Mouse (Mus musculus): ENCODE results near the gene Fam126a. TPM values are rescaled to one million over a fixed set of nuclear protein-coding genes. Genes with fewer than 3 reads are reported as not detected.

The Fam126a gene
- polyA plus RNA-seq, 1 experiment from 2014 or later, result 31.2 TPM

DNA sequence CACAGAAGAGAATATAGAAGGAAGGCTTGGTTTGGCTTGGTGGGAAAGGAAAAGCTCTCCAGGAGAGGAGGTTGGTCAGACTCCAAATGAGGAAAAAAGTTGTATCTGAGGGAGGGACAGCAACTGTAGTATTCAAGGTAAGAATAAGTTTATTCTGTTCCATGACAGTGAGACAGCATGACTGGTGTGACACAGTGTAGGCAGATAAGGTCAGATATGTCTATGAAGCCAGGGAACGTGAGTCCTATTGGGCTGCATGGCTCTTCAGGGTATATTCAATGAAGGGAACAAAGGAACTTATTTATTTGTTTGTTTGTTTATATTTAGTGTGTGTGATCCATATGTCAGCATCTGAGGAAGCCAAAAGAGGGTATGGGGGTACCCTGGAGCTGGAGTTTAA is 113.2 kb downstream of the Fam126a start:
- no peaks in the 10 kb centered on the region for H3K36me3 ChIP-seq
- peaks cover 3% of the 10 kb centered on the region; the same call in 1 of the 2 replicates for H3K4me1 ChIP-seq (replicated peaks)
- no peak for ATAC-seq (ENCODE audit: low FRiP score, low read depth)
- H3K27me3 ChIP-seq, result no peaks in the 10 kb centered on the region
- H3K9me3 ChIP-seq, result no peaks in the 10 kb centered on the region
- no peak overlapping the region for H3K4me3 ChIP-seq
- H3K4me2 ChIP-seq, result no peak overlapping the region
- H3K27ac ChIP-seq (replicated peaks), result no peak overlapping the region
- no peak overlapping the region for H3K9ac ChIP-seq
- WGBS, result 93% methylated on average over 1 of the region's 1 CpGs

DNA sequence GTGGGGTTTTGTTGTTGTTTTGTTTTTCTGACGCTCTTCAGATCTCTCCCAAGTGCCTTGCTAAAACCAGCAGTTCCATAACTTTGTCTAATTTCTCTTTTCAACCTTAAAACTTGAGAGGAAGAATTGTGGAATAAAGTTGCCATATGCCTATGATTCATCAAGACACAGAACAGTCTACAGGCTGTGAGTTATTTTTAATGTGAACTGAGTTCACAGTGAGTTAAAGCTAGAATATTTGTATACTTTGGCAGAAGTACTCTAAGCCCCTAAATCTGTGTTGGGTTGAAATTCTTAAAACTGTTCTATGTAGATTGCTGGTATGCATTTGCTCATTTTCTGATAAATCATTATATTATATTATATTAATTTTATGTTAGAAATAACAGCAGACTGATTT is 118.9 kb downstream of the Fam126a start:
- Histone ChIP-seq H3K4me2 (no peak overlapping the region), H3K4me1 (replicated peaks) (no peaks in the 10 kb centered on the region), H3K36me3 (no peaks in the 10 kb centered on the region), H3K27me3 (no peaks in the 10 kb centered on the region), H3K9me3 (no peaks in the 10 kb centered on the region), H3K4me3 (no peak overlapping the region), H3K9ac (no peak overlapping the region), H3K27ac (replicated peaks) (no peak overlapping the region)
- WGBS, result 94% methylated on average over 1 of the region's 1 CpGs
- ATAC-seq (ENCODE audit: low FRiP score, low read depth), result no peak

DNA sequence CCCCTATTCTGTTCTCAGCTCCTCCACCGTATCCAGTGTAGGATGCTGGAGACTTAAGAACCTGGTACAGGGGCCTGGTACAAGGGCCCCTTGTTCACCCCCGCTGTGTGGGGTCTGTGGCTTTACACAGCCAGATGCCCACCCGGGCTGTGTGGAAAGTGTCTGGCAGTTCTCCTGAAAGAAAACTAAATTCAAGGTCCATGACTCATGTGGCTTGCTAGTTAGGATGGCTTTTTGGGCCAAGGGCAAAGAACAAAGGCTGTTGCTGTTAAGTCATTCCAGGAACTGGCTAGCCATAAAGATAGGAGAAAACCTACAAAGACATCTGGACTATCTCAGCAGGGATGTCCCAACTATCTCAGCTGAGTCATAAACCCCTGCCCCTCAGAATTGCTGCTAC is 121.2 kb downstream of the Fam126a start:
- no peak for ATAC-seq (ENCODE audit: low FRiP score, low read depth)
- H3K4me1 ChIP-seq (replicated peaks), result no peaks in the 10 kb centered on the region
- H3K27ac ChIP-seq (replicated peaks), result no peak overlapping the region
- H3K9ac ChIP-seq, result no peak overlapping the region
- WGBS, result 91% methylated on average over 3 of the region's 3 CpGs
- H3K4me2 ChIP-seq, result no peak overlapping the region
- H3K36me3 ChIP-seq, result no peaks in the 10 kb centered on the region
- no peaks in the 10 kb centered on the region for H3K27me3 ChIP-seq
- no peaks in the 10 kb centered on the region for H3K9me3 ChIP-seq
- no peak overlapping the region for H3K4me3 ChIP-seq

DNA sequence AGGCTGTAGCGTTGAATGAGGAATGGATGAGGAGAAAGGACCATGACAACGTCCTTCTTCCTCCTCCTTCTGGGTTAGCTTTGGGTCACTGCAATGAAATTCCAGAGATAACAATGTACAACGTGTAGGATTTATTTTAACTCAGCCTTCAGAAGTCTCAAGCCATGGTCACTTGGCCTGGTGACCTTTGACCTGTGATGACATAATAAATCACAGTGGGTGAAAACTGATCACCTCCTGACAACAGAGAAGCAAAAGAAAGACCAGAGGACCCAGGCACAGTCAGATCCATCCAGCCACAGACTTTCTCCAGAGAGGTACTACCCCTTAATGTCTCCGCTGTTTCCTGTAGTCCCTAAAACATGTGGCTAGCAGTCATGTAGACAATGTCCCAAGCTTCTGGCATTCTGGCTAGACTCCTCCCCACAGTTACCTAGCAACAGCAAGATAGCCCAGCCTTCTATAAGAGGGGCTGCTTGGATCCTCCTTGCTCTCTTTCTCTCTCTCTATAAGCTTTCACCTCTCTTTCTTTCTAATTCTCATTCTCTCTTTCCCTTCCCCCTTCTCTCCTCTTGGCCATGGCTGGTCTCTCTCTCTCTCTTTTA is 121.9 kb downstream of the Fam126a start:
- H3K27me3 ChIP-seq, result no peaks in the 10 kb centered on the region
- ATAC-seq (ENCODE audit: low FRiP score, low read depth), result no peak
- no peaks in the 10 kb centered on the region for H3K36me3 ChIP-seq
- H3K4me1 ChIP-seq (replicated peaks), result no peaks in the 10 kb centered on the region
- H3K4me3 ChIP-seq, result no peak overlapping the region
- WGBS, result 80% methylated on average over 4 of the region's 4 CpGs
- H3K4me2 ChIP-seq, result no peak overlapping the region
- H3K9ac ChIP-seq, result no peak overlapping the region
- H3K9me3 ChIP-seq, result no peaks in the 10 kb centered on the region
- H3K27ac ChIP-seq (replicated peaks), result no peak overlapping the region

DNA sequence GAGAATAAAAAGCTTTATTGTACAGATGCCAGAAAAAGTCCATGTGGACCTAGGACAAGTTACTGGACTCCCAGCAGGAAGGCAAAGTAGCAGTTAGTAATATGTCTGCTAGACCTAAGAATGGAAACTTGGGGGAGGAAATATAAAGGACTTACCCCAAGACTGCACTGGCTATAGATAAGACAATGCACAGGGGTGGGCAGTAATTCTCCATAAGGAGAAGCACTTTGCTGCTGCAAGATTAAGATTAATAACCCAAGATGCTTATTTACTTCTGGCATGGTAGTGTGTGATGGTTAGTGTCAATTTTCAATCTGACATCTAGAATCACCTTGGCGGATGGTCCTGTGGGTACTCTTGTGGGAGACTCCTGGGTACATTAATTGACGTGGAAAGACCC is 128.3 kb downstream of the Fam126a start:
- no peaks in the 10 kb centered on the region for H3K9me3 ChIP-seq
- no peak overlapping the region for H3K4me3 ChIP-seq
- no peak overlapping the region for H3K4me2 ChIP-seq
- no peak for ATAC-seq (ENCODE audit: low FRiP score, low read depth)
- no peak overlapping the region for H3K9ac ChIP-seq
- H3K4me1 ChIP-seq (replicated peaks), result no peaks in the 10 kb centered on the region
- WGBS, result 84% methylated on average over 2 of the region's 2 CpGs
- H3K27ac ChIP-seq (replicated peaks), result no peak overlapping the region
- H3K27me3 ChIP-seq, result no peaks in the 10 kb centered on the region
- H3K36me3 ChIP-seq, result no peaks in the 10 kb centered on the region

DNA sequence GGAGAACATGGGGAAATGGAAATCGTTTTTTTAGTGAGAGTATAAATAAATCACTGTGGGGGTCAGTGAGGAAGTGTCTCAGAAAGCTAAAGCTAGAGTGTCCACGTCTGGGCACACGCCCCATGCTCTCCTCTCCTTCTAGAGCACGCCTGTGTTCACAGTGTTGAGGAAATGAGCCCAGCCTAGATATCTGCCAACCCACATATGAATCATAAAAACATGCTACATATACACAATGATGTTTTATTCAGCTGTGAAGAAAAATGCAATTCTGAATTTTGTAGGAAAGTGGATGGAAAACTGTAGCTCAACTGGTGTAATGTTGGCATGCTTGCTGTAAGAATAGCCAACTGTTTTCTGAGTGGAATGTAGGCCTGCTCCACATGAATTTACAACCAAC is 130.3 kb downstream of the Fam126a start:
- H3K4me3 ChIP-seq, result no peak overlapping the region
- 74% methylated on average over 4 of the region's 4 CpGs for WGBS

DNA sequence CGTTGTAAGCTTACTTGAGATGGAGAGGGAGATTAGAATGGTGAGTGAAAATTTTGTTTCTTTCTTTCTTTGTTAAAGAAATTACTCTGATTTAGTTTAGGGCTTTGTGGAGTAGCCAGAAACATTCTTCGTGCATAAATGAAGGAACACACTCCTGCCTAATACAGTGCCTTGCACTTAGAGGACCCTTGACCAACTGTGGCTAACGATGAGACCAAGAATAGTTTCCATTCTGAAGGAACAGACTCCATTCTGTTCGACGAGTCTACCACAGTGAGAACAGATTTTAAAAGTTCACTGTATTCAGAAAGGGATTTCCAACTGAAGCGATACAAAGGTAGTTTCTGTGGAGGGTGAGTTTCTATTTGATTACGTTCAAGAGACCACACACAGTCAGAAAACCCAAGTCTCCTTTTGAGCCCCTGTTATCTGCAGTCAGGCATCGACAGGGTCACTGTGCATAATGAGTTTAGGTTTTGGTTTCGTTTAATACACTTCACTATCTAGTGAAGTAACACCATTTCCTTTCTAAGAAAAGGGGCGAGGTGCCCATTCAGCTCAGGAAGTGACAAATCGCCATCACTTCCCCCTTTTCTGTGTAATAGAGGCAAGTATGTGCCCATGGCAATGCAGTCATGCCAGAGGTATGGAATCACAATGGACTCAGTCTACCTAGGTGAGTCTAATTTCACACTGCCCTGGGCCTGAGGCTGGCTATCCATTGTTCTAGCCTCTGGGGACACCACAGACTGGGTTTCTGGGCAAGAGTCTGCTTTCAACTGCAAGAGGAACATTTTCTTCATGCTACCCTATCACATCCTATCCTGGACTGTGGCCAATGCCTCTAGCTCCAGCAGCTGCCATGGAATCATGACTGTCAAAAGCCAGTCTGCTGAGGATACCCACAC is 136.4 kb downstream of the Fam126a start:
- Histone ChIP-seq H3K9me3 (no peaks in the 10 kb centered on the region), H3K4me3 (no peak overlapping the region), H3K4me2 (no peak overlapping the region), H3K4me1 (replicated peaks) (no peaks in the 10 kb centered on the region), H3K36me3 (no peaks in the 10 kb centered on the region), H3K9ac (no peak overlapping the region), H3K27me3 (no peaks in the 10 kb centered on the region), H3K27ac (replicated peaks) (no peak overlapping the region)
- ATAC-seq (ENCODE audit: low FRiP score, low read depth), result no peak
- WGBS, result 86% methylated on average over 11 of the region's 11 CpGs

More for the DNA sequence above, 130.3 kb downstream of the Fam126a start:
- Histone ChIP-seq H3K36me3 (no peaks in the 10 kb centered on the region), H3K9ac (no peak overlapping the region), H3K27ac (replicated peaks) (no peak overlapping the region), H3K4me2 (no peak overlapping the region), H3K4me1 (replicated peaks) (no peaks in the 10 kb centered on the region), H3K9me3 (no peaks in the 10 kb centered on the region), H3K27me3 (no peaks in the 10 kb centered on the region)
- no peak for ATAC-seq (ENCODE audit: low FRiP score, low read depth)

DNA sequence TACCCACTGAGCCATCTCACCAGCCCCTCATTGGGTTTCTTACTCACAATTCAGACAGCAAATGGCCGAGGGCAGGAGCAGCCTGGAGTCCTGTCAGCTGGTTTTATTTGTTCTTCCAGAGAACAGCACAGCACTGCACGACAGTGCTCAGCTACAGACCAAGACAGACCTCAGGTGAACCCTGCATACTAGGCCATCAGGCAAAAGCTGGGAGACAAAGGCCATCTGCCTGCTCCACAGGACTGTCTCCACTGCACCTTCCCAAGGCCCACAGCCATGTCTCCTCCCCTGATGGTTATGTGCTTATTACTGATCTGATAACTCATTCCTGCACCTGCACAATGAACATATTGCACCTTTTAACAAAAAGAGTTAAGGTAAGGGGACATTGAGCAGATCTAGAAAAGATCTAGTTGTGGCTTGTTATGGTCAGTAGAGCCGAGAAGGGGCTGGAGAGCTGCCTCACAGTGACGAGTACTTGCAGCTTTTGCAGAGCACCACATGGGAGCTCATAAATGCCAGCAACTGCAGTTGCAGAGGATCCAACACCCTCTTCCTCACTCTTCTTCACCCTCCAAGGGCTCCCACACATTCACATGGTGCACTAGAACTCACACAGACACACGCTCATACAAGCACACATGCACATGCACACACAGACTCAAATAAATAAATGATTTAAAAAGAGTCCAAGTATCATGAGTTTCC is 137.2 kb downstream of the Fam126a start:
- 89% methylated on average over 5 of the region's 5 CpGs for WGBS
- no peak for ATAC-seq (ENCODE audit: low FRiP score, low read depth)
- no peaks in the 10 kb centered on the region for H3K27me3 ChIP-seq
- H3K4me3 ChIP-seq, result no peak overlapping the region
- H3K27ac ChIP-seq (replicated peaks), result no peak overlapping the region
- H3K9me3 ChIP-seq, result no peaks in the 10 kb centered on the region
- H3K36me3 ChIP-seq, result no peaks in the 10 kb centered on the region
- H3K9ac ChIP-seq, result no peak overlapping the region
- no peak overlapping the region for H3K4me2 ChIP-seq
- no peaks in the 10 kb centered on the region for H3K4me1 ChIP-seq (replicated peaks)

DNA sequence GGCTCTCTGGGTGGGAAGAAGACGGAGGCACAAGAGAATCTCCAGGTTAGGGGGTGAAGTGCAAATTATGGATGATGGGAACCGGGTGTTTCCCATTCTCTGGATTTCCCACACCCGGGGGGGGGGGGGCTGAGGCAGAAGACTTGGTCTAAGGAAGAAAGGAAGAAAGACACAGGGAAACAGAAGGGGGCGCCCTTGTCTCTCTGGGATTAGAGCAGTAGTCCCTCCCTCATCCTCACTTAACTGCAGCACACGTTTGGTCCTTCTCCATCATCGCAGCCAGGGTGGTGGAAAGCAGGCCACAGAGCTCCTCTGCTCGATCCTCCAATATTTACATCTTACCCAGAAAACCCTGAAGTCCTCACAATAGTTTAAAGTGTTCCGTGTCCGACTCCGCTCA is 139.8 kb downstream of the Fam126a start:
- Histone ChIP-seq H3K36me3 (no peaks in the 10 kb centered on the region), H3K27ac (replicated peaks) (no peak overlapping the region), H3K9me3 (no peaks in the 10 kb centered on the region), H3K27me3 (no peaks in the 10 kb centered on the region), H3K4me3 (no peak overlapping the region), H3K4me1 (replicated peaks) (no peaks in the 10 kb centered on the region), H3K9ac (no peak overlapping the region), H3K4me2 (no peak overlapping the region)
- 43% methylated on average over 10 of the region's 10 CpGs for WGBS
- ATAC-seq (ENCODE audit: low FRiP score, low read depth), result no peak

DNA sequence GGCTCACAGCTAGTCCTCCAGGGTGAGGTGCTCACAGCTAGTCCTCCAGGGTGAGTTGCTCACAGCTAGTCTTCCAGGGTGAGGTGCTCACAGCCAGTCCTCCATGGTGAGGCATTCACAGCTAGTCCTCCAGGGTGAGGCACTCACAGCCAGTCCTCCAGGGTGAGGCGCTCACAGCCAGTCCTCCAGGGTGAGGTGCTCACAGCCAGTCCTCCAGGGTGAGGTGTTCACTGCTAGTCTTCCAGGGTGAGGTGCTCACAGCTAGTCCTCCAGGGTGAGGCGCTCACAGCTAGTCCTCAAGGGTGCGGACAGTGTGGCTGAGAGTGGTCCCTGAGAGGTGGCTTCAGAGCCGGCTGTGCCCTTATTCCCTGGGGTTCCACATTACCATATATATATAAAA is 141.0 kb downstream of the Fam126a start:
- no peak overlapping the region for H3K27ac ChIP-seq (replicated peaks)
- H3K36me3 ChIP-seq, result no peaks in the 10 kb centered on the region
- no peak overlapping the region for H3K4me3 ChIP-seq
- ATAC-seq (ENCODE audit: low FRiP score, low read depth), result no peak
- H3K9me3 ChIP-seq, result no peaks in the 10 kb centered on the region
- H3K27me3 ChIP-seq, result no peaks in the 10 kb centered on the region
- 78% methylated on average over 4 of the region's 4 CpGs for WGBS
- no peak overlapping the region for H3K4me2 ChIP-seq
- no peaks in the 10 kb centered on the region for H3K4me1 ChIP-seq (replicated peaks)
- no peak overlapping the region for H3K9ac ChIP-seq

DNA sequence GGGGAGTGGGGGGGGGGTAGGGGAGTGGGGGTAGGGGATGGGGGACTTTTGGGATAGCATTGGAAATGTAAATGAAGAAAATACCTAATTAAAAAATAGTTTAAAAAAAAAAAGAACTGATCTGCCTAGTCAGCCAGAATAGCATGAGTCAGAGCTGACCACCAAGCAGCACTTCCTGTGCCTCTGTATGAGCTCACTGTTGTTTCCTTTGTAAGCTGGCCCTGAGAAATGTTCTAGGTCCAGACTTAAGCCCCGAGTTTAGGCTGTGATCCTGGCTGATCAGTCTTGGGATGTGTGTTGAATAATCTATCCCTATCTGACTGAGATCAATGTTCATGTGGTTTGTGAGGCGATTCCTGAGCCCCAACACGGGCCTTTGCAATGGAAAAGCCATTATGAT is 143.4 kb downstream of the Fam126a start:
- no peak for ATAC-seq (ENCODE audit: low FRiP score, low read depth)
- no peak overlapping the region for H3K27ac ChIP-seq (replicated peaks)
- H3K4me1 ChIP-seq (replicated peaks), result no peaks in the 10 kb centered on the region
- H3K36me3 ChIP-seq, result no peaks in the 10 kb centered on the region
- H3K4me2 ChIP-seq, result no peak overlapping the region
- no peaks in the 10 kb centered on the region for H3K27me3 ChIP-seq
- WGBS, result 73% methylated on average over 3 of the region's 3 CpGs
- H3K4me3 ChIP-seq, result no peak overlapping the region
- no peaks in the 10 kb centered on the region for H3K9me3 ChIP-seq
- H3K9ac ChIP-seq, result no peak overlapping the region

DNA sequence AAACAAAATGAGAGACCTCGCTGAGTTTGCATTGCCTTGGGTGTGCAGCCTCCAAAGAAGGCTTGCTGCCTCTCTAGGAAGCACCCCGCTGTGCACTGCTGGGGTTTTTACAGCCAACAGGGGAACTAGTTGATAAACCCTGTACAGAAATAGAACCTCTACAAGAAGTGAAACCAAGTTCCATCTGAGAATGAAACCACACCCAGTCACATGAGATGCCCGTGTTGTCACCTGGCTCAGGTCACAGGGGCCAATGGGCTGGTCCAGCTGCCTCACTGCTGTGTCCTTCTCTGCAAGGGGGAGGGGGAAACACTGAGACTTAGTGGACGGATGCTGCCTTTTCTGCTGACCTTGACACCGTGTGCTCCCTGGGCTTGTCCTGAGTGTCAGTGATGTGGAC is 156.0 kb downstream of the Fam126a start:
- no peak overlapping the region for H3K27ac ChIP-seq (replicated peaks)
- ATAC-seq (ENCODE audit: low FRiP score, low read depth), result no peak
- no peak overlapping the region for H3K4me2 ChIP-seq
- no peak overlapping the region for H3K9ac ChIP-seq
- H3K27me3 ChIP-seq, result no peaks in the 10 kb centered on the region
- no peak overlapping the region for H3K4me3 ChIP-seq
- no peaks in the 10 kb centered on the region for H3K4me1 ChIP-seq (replicated peaks)
- 70% methylated on average over 5 of the region's 5 CpGs for WGBS
- no peaks in the 10 kb centered on the region for H3K9me3 ChIP-seq
- no peaks in the 10 kb centered on the region for H3K36me3 ChIP-seq

All from hindbrain, embryonic 15.5 days (tissue).